Mouse (Mus musculus): ENCODE measurements around the gene Elf1. TPM values are rescaled to one million over a fixed set of nuclear protein-coding genes. Genes with fewer than 3 reads are reported as not detected.
A peak's percentile ranks its signal among the peaks of the same experiment; 100 is the strongest.
"Not testable (repeated sequence)": the region's sequence is repeated elsewhere in the genome, so short reads cannot be mapped to it uniquely, and the experiment has no call there.

Gene Elf1
- polyA plus RNA-seq (2016; fragmentation: Nextera tagmentation; extraction: Ambion mirVana): 3.6 and 5.8 TPM in 2 replicates

DNA sequence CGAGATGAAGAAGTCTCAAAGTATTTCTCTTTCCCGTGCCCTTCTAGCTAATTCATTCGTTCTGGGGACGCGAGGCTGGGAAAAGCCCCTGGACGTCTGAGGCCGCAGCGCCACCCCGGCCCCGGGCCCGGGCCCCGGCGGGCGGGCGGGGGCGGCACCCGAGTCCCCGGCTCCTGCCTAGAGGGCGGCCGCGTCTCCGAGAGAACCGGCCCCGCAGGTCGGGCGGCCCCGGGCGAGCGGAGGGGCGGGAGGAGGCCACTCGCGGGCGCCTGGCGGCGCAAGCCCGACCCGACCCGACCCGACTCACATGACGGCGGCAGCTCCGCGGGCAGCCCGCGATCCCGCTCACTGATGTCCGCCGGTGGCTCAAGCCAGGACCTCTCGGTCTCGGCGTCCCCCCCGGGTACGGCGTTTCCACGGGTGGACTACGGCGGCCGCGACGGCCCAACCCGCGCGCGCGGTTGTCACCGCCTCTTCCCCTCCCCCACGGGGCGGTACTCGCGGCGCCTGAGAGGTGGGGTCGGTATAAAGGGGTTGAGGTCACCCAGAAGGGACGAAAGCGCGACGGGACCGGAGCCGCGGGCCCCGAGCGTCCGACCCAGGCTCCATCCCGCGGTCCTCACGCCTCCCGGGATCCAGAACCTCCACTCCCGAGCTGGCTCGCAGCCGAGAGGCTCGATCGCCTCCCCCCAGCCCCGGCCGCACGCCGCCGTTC, at the start of gene Elf1:
Gene Elf1 (plus strand): TSS at position 571 of the 715 bp plus-strand sequence.
- Histone ChIP-seq H3K27ac (peak within 1 kb of the TSS; percentile 99), H3K9me3 (replicated peaks) (no peaks in the 10 kb centered on the region), H3K36me3 (peaks cover 34% of the 10 kb centered on the region), H3K4me1 (peaks cover 37% of the 10 kb centered on the region), H3K27me3 (ENCODE audit: low read depth, poor library complexity, severe bottlenecking) (no peaks in the 10 kb centered on the region), H3K4me3 (peak within 1 kb of the TSS; percentile 95)
- WGBS: under 1% methylated on average over 78 of the region's 96 CpGs
- peak; percentile 95 for DNase-seq (ENCODE audit: low spot score)

DNA sequence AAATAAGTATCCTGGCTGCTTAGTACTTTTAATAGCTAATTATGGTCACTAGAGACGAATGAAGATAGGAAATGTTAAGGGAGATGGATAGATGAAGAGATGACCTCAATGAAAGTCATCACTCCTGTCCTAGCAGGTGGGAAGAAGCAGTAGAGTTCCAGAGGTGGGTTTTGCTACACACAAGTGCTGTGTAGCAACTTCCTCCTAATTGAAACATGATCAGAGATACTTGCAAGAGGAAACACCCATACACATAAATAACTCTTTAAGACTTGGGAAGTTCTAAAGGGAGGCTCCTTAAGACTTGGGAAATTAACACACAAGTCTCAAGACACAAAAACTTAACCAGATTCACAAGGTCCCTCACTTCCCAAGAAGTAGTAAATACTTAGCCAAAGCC, 46.9 kb upstream of the Elf1 start:
- Histone ChIP-seq H3K27me3 (ENCODE audit: low read depth, poor library complexity, severe bottlenecking) (no peaks in the 10 kb centered on the region), H3K9me3 (replicated peaks) (no peaks in the 10 kb centered on the region), H3K4me3 (no peak overlapping the region), H3K36me3 (no peaks in the 10 kb centered on the region), H3K27ac (no peak overlapping the region), H3K4me1 (no peaks in the 10 kb centered on the region)
- DNase-seq (ENCODE audit: low spot score): no peak
- WGBS: 86% methylated on average over 1 of the region's 1 CpGs

DNA sequence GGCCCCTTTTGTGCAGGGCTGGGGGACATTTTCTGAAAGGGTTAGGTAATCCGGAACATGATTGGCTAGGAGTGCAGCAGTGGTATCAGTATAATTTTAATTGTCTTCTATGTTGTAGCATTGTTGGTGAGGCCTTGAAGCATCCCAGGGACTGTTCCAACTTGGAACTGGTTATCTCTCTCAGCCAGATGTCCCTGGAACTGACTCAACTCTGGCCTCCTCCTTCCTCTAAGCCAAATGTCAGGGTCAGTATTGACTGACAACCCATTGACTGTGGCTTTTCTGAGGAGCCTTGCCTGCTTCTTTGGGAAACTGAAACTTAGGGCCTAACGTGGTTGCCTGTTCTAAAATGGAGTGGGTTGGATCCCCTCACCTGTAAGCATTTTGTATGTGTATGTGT, 40.3 kb upstream of the Elf1 start:
- Histone ChIP-seq H3K4me3 (no peak overlapping the region), H3K4me1 (no peaks in the 10 kb centered on the region), H3K27me3 (ENCODE audit: low read depth, poor library complexity, severe bottlenecking) (no peaks in the 10 kb centered on the region), H3K9me3 (replicated peaks) (no peaks in the 10 kb centered on the region), H3K27ac (no peak overlapping the region), H3K36me3 (no peaks in the 10 kb centered on the region)
- WGBS: 83% methylated on average over 2 of the region's 2 CpGs
- no peak for DNase-seq (ENCODE audit: low spot score)

DNA sequence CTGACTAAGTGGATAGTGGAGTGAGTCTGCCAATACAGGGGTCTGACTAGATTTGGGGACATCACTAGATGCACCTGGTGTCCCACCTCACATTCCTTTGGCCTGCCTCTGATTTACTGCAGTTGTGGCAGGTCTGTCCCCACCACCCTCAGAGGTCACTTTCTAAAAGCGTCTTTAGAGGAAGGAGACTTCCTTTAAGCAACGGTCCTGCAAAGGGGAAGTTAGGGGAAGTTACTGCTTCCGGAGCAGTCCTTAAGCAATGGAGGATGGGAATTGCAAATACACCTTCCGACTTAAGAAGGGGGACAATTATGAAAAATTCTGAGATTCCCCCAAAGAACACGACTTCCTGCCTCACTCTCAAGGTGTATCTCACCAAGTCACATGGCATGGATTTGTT, 39.6 kb upstream of the Elf1 start:
- no peaks in the 10 kb centered on the region for H3K4me1 ChIP-seq
- no peaks in the 10 kb centered on the region for H3K36me3 ChIP-seq
- no peak overlapping the region for H3K27ac ChIP-seq
- no peak overlapping the region for H3K4me3 ChIP-seq
- DNase-seq (ENCODE audit: low spot score): no peak
- no peaks in the 10 kb centered on the region for H3K27me3 ChIP-seq (ENCODE audit: low read depth, poor library complexity, severe bottlenecking)
- no peaks in the 10 kb centered on the region for H3K9me3 ChIP-seq (replicated peaks)
- WGBS: 83% methylated on average over 5 of the region's 5 CpGs

DNA sequence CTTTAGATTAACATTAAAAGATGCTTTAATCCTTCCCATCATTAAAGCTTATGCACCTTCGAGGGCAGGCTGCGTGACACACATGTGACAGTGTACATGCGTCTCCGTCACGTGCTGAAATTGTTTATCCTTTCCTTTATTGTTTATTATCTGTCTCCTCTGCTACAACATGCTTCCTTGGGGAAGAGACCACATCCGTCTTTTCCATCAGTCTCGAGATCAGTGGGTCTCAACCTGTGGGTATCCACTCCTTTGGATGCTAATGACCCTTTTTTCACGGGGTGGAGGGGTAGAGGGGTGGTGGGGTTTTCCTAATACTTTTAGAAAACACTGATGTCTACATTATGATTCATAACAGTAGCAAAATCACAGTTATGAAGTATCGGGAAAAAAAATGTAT, 36.4 kb upstream of the Elf1 start:
- no peaks in the 10 kb centered on the region for H3K4me1 ChIP-seq
- no peaks in the 10 kb centered on the region for H3K27me3 ChIP-seq (ENCODE audit: low read depth, poor library complexity, severe bottlenecking)
- DNase-seq (ENCODE audit: low spot score): no peak
- 89% methylated on average over 9 of the region's 9 CpGs for WGBS
- no peak overlapping the region for H3K27ac ChIP-seq
- no peak overlapping the region for H3K4me3 ChIP-seq
- no peaks in the 10 kb centered on the region for H3K9me3 ChIP-seq (replicated peaks)
- no peaks in the 10 kb centered on the region for H3K36me3 ChIP-seq

DNA sequence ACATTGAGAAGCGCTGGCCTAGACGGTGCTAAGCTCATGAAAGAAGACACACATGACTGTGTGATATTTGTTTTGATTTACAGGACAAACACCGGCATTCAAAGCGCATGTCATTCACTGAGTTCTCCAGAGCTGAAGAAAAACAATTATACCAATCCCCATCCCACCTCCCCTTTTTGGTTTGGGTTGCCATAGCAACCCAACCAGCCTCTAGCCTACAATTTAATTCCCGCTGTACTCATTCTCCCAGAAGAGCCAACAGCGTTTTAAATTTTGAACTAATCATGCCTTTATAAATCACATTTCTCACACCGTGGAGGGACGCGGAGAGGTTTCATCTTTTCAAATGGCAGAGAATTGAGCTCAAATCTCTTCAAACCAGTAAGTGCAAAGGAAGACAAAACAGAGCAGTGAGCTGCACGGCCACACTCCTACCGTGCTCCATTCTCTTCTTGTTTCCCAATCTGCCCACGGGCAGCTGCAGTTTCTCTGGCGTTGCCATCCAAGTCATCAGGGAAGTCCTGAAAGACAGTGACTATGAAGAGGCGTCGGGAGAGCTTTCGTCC, 35.9 kb upstream of the Elf1 start:
- no peaks in the 10 kb centered on the region for H3K27me3 ChIP-seq (ENCODE audit: low read depth, poor library complexity, severe bottlenecking)
- no peaks in the 10 kb centered on the region for H3K36me3 ChIP-seq
- WGBS: 78% methylated on average over 16 of the region's 16 CpGs
- H3K27ac ChIP-seq: no peak overlapping the region
- no peaks in the 10 kb centered on the region for H3K4me1 ChIP-seq
- H3K4me3 ChIP-seq: no peak overlapping the region
- no peak for DNase-seq (ENCODE audit: low spot score)
- H3K9me3 ChIP-seq (replicated peaks): no peaks in the 10 kb centered on the region

DNA sequence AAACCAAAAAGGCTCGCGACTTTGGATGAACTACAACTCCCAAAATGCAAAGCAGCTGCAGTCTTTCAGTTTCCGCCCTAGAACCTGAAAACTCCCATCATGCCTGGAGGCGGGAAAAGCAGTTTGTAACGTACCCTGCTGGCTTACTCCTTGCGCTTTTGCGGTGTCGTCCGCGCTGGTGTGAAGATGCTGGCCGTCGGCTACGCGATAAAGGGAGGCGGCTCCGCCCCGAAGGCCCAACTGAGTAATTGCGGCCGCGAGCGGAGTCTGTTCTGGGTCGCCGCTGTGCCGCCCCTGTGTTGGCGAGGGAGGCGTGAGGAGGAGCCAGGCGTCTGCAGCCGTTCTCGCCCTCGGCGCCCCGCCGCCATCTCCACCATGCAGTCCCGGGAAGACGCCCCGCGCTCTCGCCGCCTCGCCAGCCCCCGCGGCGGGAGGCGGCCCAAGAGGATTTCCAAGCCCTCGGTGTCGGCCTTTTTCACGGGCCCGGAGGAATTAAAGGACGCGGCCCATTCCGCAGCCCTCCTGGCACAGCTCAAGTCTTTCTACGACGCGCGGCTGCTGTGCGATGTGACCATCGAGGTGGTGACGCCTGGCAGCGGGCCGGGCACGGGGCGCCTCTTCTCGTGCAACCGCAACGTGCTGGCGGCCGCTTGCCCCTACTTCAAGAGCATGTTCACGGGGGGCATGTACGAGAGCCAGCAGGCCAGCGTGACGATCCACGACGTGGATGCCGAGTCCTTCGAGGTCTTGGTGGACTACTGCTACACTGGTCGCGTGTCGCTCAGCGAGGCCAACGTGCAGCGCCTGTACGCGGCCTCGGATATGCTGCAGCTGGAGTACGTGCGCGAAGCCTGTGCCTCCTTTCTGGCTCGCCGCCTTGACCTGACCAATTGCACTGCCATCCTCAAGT, 29.1 kb upstream of the Elf1 start, which contains the start of gene Kbtbd6:
Gene Kbtbd6 (plus strand): TSS at position 155 of the 910 bp plus-strand sequence.
- peak; percentile 88 for DNase-seq (ENCODE audit: low spot score)
- Histone ChIP-seq H3K4me3 (peak within 1 kb of the TSS; percentile 57), H3K27ac (peak within 1 kb of the TSS; percentile 87), H3K36me3 (peaks cover 11% of the 10 kb centered on the region)
- H3K9me3 ChIP-seq (replicated peaks); H3K27me3 ChIP-seq (ENCODE audit: low read depth, poor library complexity, severe bottlenecking); H3K4me1 ChIP-seq: not testable (repeated sequence)
- 8% methylated on average over 44 of the region's 89 CpGs for WGBS

DNA sequence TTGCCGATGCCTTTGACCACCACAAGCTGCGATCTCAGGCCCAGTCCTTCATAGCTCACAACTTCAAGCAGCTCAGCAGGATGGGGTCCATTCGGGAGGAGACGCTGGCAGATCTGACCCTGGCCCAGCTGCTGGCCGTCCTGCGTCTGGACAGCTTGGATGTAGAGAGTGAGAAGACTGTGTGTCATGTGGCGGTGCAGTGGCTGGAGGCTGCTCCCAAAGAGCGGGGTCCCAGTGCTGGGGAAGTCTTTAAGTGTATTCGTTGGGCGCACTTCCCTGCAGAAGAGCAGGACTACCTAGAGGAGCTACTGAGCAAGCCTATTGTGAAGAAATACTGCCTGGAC, 28.4 kb upstream of the Elf1 start:
- DNase-seq (ENCODE audit: low spot score); H3K27me3 ChIP-seq (ENCODE audit: low read depth, poor library complexity, severe bottlenecking); H3K9me3 ChIP-seq (replicated peaks); H3K4me1 ChIP-seq; H3K27ac ChIP-seq; H3K4me3 ChIP-seq: not testable (repeated sequence)
- 93% methylated on average over 8 of the region's 10 CpGs for WGBS
- H3K36me3 ChIP-seq: peaks cover 11% of the 10 kb centered on the region

DNA sequence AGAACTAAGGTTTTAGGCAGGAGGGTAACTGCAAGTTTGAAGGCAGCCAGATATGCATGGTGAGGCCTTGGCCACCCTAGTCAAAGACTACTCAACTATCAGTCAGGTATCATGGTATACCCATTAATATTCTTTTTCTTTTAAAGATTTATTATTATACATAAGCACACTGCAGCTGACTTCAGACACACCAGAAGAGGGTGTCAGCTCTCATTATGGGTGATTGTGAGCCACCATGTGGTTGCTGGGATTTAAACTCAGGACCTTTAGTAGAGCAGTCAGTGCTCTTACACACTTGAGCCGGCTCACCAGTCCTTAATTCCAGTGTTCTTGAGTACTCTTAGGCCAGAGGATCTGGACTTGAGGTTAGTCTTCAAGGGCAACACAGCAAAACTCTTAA, 20.6 kb upstream of the Elf1 start:
- DNase-seq (ENCODE audit: low spot score): no peak
- 92% methylated on average over 1 of the region's 1 CpGs for WGBS
- H3K9me3 ChIP-seq (replicated peaks): no peaks in the 10 kb centered on the region
- H3K4me3 ChIP-seq: no peak overlapping the region
- no peaks in the 10 kb centered on the region for H3K27me3 ChIP-seq (ENCODE audit: low read depth, poor library complexity, severe bottlenecking)
- peaks cover 54% of the 10 kb centered on the region for H3K36me3 ChIP-seq
- H3K4me1 ChIP-seq: no peaks in the 10 kb centered on the region
- no peak overlapping the region for H3K27ac ChIP-seq

DNA sequence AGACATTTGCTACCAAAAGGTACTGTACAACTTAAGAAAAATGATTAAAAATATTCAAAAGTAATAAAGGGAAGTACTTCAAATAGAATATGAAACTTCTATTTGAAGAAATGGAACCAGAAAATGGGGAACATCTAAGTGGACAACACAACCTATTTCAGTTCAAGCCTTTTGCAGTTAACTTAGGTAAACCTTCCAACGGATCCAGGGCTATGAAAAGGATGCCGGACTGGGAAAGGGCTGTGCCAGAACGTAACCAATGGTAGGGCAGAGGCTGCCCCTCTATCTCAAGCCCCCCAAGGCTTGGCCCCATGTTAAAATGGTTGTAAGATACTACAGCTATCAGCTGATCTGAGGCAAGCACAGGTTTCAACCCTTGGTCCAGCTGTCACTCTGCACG, 20.0 kb upstream of the Elf1 start:
- Histone ChIP-seq H3K27me3 (ENCODE audit: low read depth, poor library complexity, severe bottlenecking) (no peaks in the 10 kb centered on the region), H3K36me3 (peaks cover 60% of the 10 kb centered on the region), H3K4me1 (no peaks in the 10 kb centered on the region), H3K27ac (no peak overlapping the region), H3K4me3 (no peak overlapping the region), H3K9me3 (replicated peaks) (no peaks in the 10 kb centered on the region)
- no peak for DNase-seq (ENCODE audit: low spot score)
- 93% methylated on average over 4 of the region's 4 CpGs for WGBS

DNA sequence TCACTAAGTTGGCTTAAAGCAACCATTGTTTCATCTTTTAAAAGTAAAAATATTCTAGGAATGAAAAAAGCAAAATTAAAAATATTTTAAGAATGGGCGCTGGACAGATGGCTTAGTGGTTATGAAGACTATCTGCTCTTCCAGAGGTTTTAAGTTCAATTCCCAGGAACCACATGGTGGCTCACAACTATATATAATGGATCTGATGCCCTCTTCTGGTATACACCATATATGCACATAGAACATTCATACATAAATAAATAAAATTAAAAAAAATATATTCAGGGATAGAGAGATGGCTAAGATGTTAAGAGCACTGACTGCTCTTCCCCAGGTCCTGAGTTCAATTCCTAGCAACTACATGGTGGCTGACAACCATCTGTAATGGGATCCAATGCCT, 15.4 kb upstream of the Elf1 start:
- no peak for DNase-seq (ENCODE audit: low spot score)
- WGBS: 92% methylated on average over 1 of the region's 1 CpGs
- peaks cover 94% of the 10 kb centered on the region for H3K36me3 ChIP-seq

DNA sequence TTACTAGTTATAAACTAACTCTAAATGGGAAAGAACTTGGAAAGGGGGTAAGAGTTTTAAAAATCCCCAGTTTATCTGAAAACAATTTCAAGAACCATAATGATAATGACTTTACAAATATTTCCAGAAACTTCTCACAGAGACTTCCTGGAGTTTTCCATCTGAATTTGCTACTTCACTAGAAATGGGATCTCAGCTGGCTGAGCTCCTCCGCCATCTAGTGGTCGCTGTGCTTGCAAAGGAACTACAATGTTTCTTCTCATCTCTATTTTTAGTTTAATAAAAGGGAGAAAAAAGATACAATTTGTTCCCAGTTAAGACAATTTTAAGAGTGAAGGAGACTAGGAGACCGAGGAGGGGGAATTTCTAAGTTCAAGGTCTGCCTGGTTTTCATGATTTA, 13.4 kb upstream of the Elf1 start:
- 33% methylated on average over 3 of the region's 3 CpGs for WGBS
- Histone ChIP-seq H3K27ac (no peak overlapping the region), H3K4me1 (no peaks in the 10 kb centered on the region), H3K27me3 (ENCODE audit: low read depth, poor library complexity, severe bottlenecking) (no peaks in the 10 kb centered on the region), H3K36me3 (peaks cover 94% of the 10 kb centered on the region), H3K9me3 (replicated peaks) (no peaks in the 10 kb centered on the region), H3K4me3 (no peak overlapping the region)
- DNase-seq (ENCODE audit: low spot score): peak; percentile 54

More for the DNA sequence above, 15.4 kb upstream of the Elf1 start:
- Histone ChIP-seq H3K4me1 (no peaks in the 10 kb centered on the region), H3K27me3 (ENCODE audit: low read depth, poor library complexity, severe bottlenecking) (no peaks in the 10 kb centered on the region), H3K9me3 (replicated peaks) (no peaks in the 10 kb centered on the region), H3K27ac (no peak overlapping the region), H3K4me3 (no peak overlapping the region)

DNA sequence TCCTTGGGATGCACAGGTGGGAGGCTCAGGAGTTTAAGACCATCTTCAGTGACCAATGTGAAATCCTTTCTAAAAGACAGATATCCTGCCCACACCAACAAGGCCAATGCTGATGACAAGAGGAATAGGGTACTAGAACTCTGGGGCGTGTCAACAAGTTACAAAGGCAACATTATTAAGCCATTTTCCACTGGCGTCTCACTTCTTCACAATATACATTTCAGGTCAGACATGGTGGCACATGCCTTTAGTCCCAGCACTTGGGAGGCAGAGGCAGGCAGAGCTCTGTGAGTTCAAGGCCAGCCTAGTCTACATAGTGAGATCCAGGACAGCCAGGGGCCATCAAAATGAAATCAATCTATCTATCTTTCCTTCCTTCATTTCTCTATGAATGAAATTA, 7.6 kb upstream of the Elf1 start:
- DNase-seq (ENCODE audit: low spot score): no peak
- Histone ChIP-seq H3K4me1 (no peaks in the 10 kb centered on the region), H3K4me3 (no peak overlapping the region), H3K27me3 (ENCODE audit: low read depth, poor library complexity, severe bottlenecking) (no peaks in the 10 kb centered on the region), H3K27ac (no peak overlapping the region), H3K9me3 (replicated peaks) (no peaks in the 10 kb centered on the region), H3K36me3 (peaks cover 95% of the 10 kb centered on the region)
- WGBS: 98% methylated on average over 2 of the region's 2 CpGs
